Mouse (Mus musculus) small intestine, adult 10 weeks (tissue): ENCODE measurements around the gene Olfr150. TPM values are rescaled to one million over a fixed set of nuclear protein-coding genes. Genes with fewer than 3 reads are reported as not detected.

Experiments
- polyA plus RNA-seq: library from polyadenylated mRNA; stranded (reverse); fragments of 350-450 nt; fragmentation: Illumina TruSeq; extraction: RNeasy Lipid Tissue Mini Kit (QIAGEN cat#74804); gene quantifications from one replicate; pipeline ENCODE4 v1.2.3, GENCODE M21; 2014; ENCODE audit warnings: low replicate concordance

The Olfr150 gene
- not detected for polyA plus RNA-seq

DNA sequence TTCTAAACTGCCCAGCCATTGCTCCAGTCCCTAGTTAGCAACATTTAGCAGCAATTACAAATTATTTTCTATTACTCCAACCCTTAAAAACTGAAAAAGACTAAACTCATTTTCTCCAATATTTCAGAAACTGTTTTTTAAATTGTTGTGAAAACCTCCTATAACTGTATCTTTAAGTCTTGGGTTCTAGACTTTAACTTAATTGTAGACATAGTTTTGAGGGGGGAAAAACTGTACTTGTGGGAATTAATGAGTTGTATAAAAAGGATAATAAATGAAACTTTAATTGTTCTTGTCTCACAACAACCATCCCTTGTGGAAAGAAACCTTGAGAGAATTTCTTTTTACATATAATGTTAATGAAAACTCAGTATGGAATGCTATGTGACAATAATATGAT is at the start of gene Olfr150:
TSS of gene Olfr150 (plus strand) at position 301 of the 400 bp plus-strand sequence.

DNA sequence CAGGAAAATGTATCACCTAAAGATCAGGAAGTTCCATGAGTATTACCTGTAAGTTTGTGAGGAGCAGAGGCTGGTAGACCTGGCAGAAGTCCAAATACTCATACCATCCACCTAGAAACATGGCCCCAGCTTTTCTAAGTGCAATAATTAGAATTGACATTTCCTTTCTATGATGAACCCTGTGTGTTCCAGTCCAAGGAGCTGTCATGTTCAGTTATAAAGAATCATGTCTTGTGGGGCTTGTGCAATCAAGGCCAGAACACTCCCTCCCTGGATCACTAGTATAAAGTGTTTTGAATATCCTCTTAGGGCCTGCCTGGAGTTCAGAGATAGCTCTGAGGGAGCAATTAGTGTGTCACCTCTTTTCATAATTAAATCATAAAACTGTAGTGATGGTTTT is 23.8 kb upstream of the Olfr150 start, which contains the start of gene Olfr149:
TSS of gene Olfr149 (minus strand) at position 101 of the 400 bp plus-strand sequence.

DNA sequence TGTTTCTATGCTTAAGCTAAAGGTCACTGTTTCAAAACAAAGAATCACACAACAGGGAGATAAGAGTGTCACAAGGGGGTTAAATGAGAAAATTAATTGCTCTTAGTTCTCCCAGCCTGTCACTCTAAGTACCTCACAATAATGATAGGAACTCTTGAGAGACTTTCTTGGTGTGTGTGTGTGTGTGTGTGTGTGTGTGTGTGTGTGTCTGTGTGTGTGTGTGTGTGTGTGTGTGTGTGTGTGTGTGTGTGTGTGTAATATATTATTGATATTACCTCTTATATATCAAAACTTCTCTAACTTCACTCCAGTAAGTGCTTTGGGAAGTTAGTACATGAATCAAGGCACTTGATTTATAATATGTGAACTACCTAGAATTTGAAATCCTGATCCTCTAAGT is 19.7 kb upstream of the Olfr150 start, which contains the start of gene Olfr965:
TSS of gene Olfr965 (plus strand) at position 301 of the 400 bp plus-strand sequence.

DNA sequence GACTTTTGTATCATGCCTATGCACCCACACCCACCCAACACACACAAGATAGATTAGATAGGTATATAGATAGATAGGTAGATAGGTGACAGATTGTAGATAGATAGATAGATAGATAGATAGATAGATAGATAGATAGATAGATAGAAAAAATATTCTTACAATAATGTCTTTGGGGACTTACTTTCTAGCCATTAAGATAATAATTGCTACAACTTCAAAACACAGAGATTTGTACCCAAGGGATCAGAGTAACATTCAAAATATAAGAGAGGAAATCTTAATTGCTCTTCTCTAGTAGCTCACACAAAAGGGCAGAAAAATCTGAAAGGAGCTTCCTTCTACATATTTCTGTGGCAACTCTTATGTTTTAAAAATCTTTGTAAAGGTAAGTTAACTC is 15.2 kb downstream of the Olfr150 start, which contains the start of gene Olfr967:
TSS of gene Olfr967 (plus strand) at position 301 of the 400 bp plus-strand sequence.

DNA sequence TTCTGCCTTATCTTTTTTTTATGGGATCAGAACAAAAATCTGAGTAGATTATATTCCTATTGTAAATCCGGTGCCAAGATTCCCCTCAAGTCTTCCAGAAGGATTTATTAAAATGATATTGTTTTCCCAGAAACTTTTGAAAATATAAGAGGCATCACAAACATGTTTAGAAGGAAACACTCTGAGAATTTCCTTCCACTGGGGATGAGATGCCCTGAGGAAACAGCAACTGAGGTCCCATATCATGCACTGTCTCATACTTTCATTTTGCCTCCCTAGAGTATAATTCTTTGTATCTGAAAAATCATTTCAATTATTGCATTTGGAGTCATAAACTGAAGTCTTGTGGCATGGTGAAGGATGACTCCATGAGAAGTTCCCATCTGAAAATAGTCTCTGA is 52.4 kb downstream of the Olfr150 start, which contains the start of gene Olfr968:
TSS of gene Olfr968 (minus strand) at position 101 of the 400 bp plus-strand sequence.

Other genes starting within 250 kb of the Olfr150 start
- not detected for gene Olfr44, start 237.0 kb upstream of the Olfr150 start, polyA plus RNA-seq
- gene Olfr957, start 215.2 kb upstream of the Olfr150 start, polyA plus RNA-seq, result not detected
- gene Olfr958, start 176.9 kb upstream of the Olfr150 start, polyA plus RNA-seq, result not detected
- not detected for gene Olfr959, start 155.4 kb upstream of the Olfr150 start, polyA plus RNA-seq
- 1.5 TPM for gene AW551984, start 126.6 kb upstream of the Olfr150 start, polyA plus RNA-seq
- gene Olfr148, start 120.3 kb upstream of the Olfr150 start, polyA plus RNA-seq, result not detected
- gene Olfr960, start 109.6 kb upstream of the Olfr150 start, polyA plus RNA-seq, result not detected
- gene Olfr961, start 85.9 kb upstream of the Olfr150 start, polyA plus RNA-seq, result not detected
- gene Olfr963, start 63.8 kb upstream of the Olfr150 start, polyA plus RNA-seq, result not detected
- gene Olfr149, start 23.9 kb upstream of the Olfr150 start, polyA plus RNA-seq, result not detected
- not detected for gene Olfr965, start 19.6 kb upstream of the Olfr150 start, polyA plus RNA-seq
- not detected for gene Olfr967, start 15.3 kb downstream of the Olfr150 start, polyA plus RNA-seq
- gene Olfr968, start 52.3 kb downstream of the Olfr150 start, polyA plus RNA-seq, result not detected
- not detected for gene Olfr969, start 60.0 kb downstream of the Olfr150 start, polyA plus RNA-seq
- gene Olfr970, start 77.9 kb downstream of the Olfr150 start, polyA plus RNA-seq, result not detected
- gene Olfr971, start 105.9 kb downstream of the Olfr150 start, polyA plus RNA-seq, result not detected
- gene Olfr972, start 135.4 kb downstream of the Olfr150 start, polyA plus RNA-seq, result not detected
- not detected for gene Olfr229, start 176.4 kb downstream of the Olfr150 start, polyA plus RNA-seq
- not detected for gene Olfr974, start 206.5 kb downstream of the Olfr150 start, polyA plus RNA-seq
- gene Olfr975, start 221.1 kb downstream of the Olfr150 start, polyA plus RNA-seq, result not detected
- not detected for gene Olfr976, start 230.2 kb downstream of the Olfr150 start, polyA plus RNA-seq